Mouse (Mus musculus): ENCODE data around the gene Sost. TPM values are rescaled to one million over a fixed set of nuclear protein-coding genes. Genes with fewer than 3 reads are reported as not detected.
"Not testable (repeated sequence)": the region's sequence is repeated elsewhere in the genome, so short reads cannot be mapped to it uniquely, and the experiment has no call there.

Sost gene
- total RNA-seq (2021), result 1 to 10 TPM in 1 of 2 experiments, not detected in 1; 3.0 TPM
- long read RNA-seq, experiment 1, partial matches to known transcripts, result 0 of 1 reads
- long read RNA-seq, experiment 1, other reads (novel, unspliced or antisense), result 1 of 1 reads
- long read RNA-seq, experiment 2, result 0 reads

- no peak for DNase-seq
These were observed at the start of gene Sost for GRCm38 (mm10) chr11:101966965-101967614. Gene Sost, minus strand, starts transcription at chr11:101967015.

GRCm38 (mm10) chr11:102016136-102016535 lies 49.3 kb upstream of the Sost start:
- DNase-seq, result peak; percentile 51

GRCm38 (mm10) chr11:102015472-102015871 lies 48.7 kb upstream of the Sost start:
- DNase-seq, result no peak

GRCm38 (mm10) chr11:102013201-102013600 lies 46.4 kb upstream of the Sost start:
- no peak for DNase-seq

- no peak for DNase-seq
These were observed 44.7 kb upstream of the Sost start for GRCm38 (mm10) chr11:102011510-102011909.

- no peak for DNase-seq
These were observed 43.3 kb upstream of the Sost start for GRCm38 (mm10) chr11:102010140-102010539.

GRCm38 (mm10) chr11:102008954-102009637 lies 42.3 kb upstream of the Sost start:
- no peak for DNase-seq

GRCm38 (mm10) chr11:102008372-102008771 lies 41.6 kb upstream of the Sost start:
- no peak for DNase-seq

GRCm38 (mm10) chr11:102006688-102007087 lies 39.9 kb upstream of the Sost start:
- DNase-seq, result no peak

- DNase-seq, result no peak
These were observed 39.5 kb upstream of the Sost start for GRCm38 (mm10) chr11:102006271-102006670.

- DNase-seq, result no peak
These were observed 37.4 kb upstream of the Sost start for GRCm38 (mm10) chr11:102004251-102004650.

GRCm38 (mm10) chr11:101999466-101999865 lies 32.7 kb upstream of the Sost start:
- no peak for DNase-seq

- DNase-seq, result no peak
These were observed 31.4 kb upstream of the Sost start for GRCm38 (mm10) chr11:101998258-101998657.

GRCm38 (mm10) chr11:101995938-101996337 lies 29.1 kb upstream of the Sost start:
- DNase-seq, result no peak

GRCm38 (mm10) chr11:101994100-101994499 lies 27.3 kb upstream of the Sost start:
- no peak for DNase-seq

GRCm38 (mm10) chr11:101992411-101992810 lies 25.6 kb upstream of the Sost start:
- no peak for DNase-seq

GRCm38 (mm10) chr11:101991813-101992212 lies 25.0 kb upstream of the Sost start:
- no peak for DNase-seq

GRCm38 (mm10) chr11:101990244-101990643 lies 23.4 kb upstream of the Sost start:
- no peak for DNase-seq

GRCm38 (mm10) chr11:101986913-101987312 lies 20.1 kb upstream of the Sost start, which contains the start of gene Dusp3:
Gene Dusp3, minus strand, starts transcription at chr11:101987013.
- no peak for DNase-seq

- DNase-seq, result peak; percentile 90
These were observed 19.2 kb upstream of the Sost start for GRCm38 (mm10) chr11:101985990-101986389.

- DNase-seq, result not testable (repeated sequence)
These were observed 18.6 kb upstream of the Sost start for GRCm38 (mm10) chr11:101985450-101985849.

- peak; percentile 94 for DNase-seq
These were observed 17.5 kb upstream of the Sost start, which contains the start of gene Cfap97d1 for GRCm38 (mm10) chr11:101984054-101985025. Gene Cfap97d1, plus strand, starts transcription at chr11:101984279.
